Mouse (Mus musculus) testis, adult 2 months (tissue): ENCODE measurements around the gene Uqcr11. TPM values are rescaled to one million over a fixed set of nuclear protein-coding genes. Genes with fewer than 3 reads are reported as not detected.
A peak's percentile ranks its signal among the peaks of the same experiment; 100 is the strongest.

Experiments
- H3K27ac ChIP-seq: fragments of 200-500 bp; 2 replicates; pipeline ENCODE4 v1.5.1; 2012; ENCODE audit warnings: low read depth, low read length; ENCODE audit not compliant: control insufficient read depth, insufficient read depth
- H3K27me3 ChIP-seq: fragments of 200-500 bp; 2 replicates; pipeline ENCODE4 v1.6.1; 2012; ENCODE audit warnings: mild to moderate bottlenecking, low read length, moderate library complexity; ENCODE audit not compliant: control insufficient read depth, insufficient read depth
- H3K36me3 ChIP-seq: fragments of 200-500 bp; 2 replicates; pipeline ENCODE4 v1.6.1; 2012; ENCODE audit warnings: mild to moderate bottlenecking, low read length; ENCODE audit not compliant: control insufficient read depth, insufficient read depth
- H3K4me1 ChIP-seq: fragments of 200-500 bp; 2 replicates; pipeline ENCODE4 v1.6.1; 2012; ENCODE audit warnings: low read length; ENCODE audit not compliant: control insufficient read depth, insufficient read depth
- H3K4me3 ChIP-seq: fragments of 200-500 bp; 2 replicates; pipeline ENCODE4 v1.5.1; 2012; ENCODE audit warnings: low read depth, mild to moderate bottlenecking, low read length, moderate library complexity, mixed read lengths; ENCODE audit not compliant: control insufficient read depth
- CTCF ChIP-seq: fragments of 200-500 bp; IDR thresholded peaks from 2 replicates; pipeline ENCODE4 v1.5.1; 2012; ENCODE audit warnings: low read depth, mild to moderate bottlenecking, inconsistent platforms, low read length, moderate library complexity; ENCODE audit not compliant: control insufficient read depth, insufficient read depth, insufficient replicate concordance
- POLR2A ChIP-seq: fragments of 200-500 bp; IDR thresholded peaks from 2 replicates; pipeline ENCODE4 v1.6.1; 2012; ENCODE audit warnings: low read depth, mild to moderate bottlenecking, inconsistent platforms, low read length, moderate library complexity; ENCODE audit not compliant: control insufficient read depth
- polyA plus RNA-seq: library from polyadenylated mRNA; depleted of rRNA; stranded (reverse); fragments of >200 nt; gene quantifications from 2 replicates; pipeline ENCODE4 v1.2.3, GENCODE M21; 2012; rRNA removed

Gene Uqcr11
- polyA plus RNA-seq, 1 experiment = 446 TPM

DNA sequence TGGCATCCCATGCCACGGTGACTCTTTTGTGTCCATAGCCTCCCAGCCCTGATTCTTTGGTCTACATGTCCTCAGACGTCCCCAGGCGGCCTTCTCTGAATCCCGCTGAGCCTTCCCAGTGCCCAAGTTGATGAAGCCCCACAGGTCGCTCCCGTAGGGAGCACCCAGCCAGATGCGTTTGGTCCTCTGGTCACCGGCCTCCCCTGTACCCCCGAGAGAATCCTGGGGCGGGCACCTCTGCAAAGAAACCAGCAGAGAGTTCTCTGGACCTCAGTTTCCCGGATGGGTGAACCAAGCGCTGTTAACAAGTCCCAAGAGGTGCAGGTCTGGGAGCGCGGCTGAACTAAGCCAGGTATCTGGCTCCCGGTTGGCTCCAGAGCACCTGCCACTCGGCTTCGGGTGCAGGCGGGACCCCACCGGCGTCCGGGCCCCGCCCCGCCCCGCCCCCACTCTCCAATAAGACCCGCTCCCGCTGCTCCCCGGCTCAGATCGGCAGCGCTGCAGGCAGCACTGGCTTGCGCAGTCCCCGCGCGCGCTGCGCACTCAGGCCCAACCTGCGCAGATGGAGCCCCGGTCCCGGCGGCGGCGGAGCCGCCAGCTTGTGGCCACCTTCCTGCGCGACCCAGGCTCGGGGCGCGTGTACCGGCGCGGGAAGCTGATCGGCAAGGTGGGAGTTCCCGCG is 50.5 kb downstream of the Uqcr11 start, which contains the start of gene Plk5:
Plk5 (plus strand) TSS at position 459 of the 682 bp plus-strand sequence.
- no peaks in the 10 kb centered on the region for H3K36me3 ChIP-seq
- H3K27ac ChIP-seq = no peak within 1 kb of the TSS
- peak within 1 kb of the TSS; percentile 54 for H3K4me3 ChIP-seq
- TF ChIP-seq POLR2A = no peak
- TF ChIP-seq CTCF = no peak
- peaks cover 19% of the 10 kb centered on the region for H3K4me1 ChIP-seq
- H3K27me3 ChIP-seq = peaks cover 2% of the 10 kb centered on the region; the same call in 1 of the 2 replicates

DNA sequence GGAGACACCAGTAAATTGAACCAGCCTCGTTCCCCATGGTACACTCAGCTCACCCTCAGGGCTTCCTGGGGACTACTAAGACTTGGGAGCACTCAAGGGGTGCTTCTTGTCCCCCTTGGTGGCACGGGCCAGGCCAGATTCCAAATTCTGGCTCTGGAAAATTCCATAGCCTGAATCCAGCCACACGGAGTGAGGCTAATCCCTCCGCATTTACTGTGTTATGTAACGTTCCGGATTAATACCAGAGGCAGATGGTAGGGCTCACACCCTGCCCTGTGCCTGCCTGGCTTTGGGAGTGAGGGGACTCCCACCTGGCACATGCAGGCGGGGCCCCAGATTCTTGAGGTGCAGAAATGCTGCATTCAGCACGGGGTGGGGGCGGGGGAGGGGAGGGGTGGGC is 51.2 kb downstream of the Uqcr11 start:
- TF ChIP-seq CTCF (no peak), POLR2A (no peak)
- Histone ChIP-seq H3K27me3 (peaks cover 2% of the 10 kb centered on the region; the same call in 1 of the 2 replicates), H3K4me3 (no peak overlapping the region), H3K4me1 (peaks cover 19% of the 10 kb centered on the region), H3K36me3 (no peaks in the 10 kb centered on the region), H3K27ac (no peak overlapping the region)

Other genes with a start within 250 kb of the Uqcr11 start
- 105 and 127 TPM in 2 replicates for gene Cirbp, start 240.8 kb downstream of the Uqcr11 start, polyA plus RNA-seq
- 7.4 and 7.9 TPM in 2 replicates for gene 1600002K03Rik, start 233.9 kb downstream of the Uqcr11 start, polyA plus RNA-seq
- gene Efna2, start 227.3 kb downstream of the Uqcr11 start, polyA plus RNA-seq = 1.1 and 1.4 TPM in 2 replicates
- 282 and 295 TPM in 2 replicates for gene Mum1, start 180.4 kb downstream of the Uqcr11 start, polyA plus RNA-seq
- gene Ndufs7, start 157.7 kb downstream of the Uqcr11 start, polyA plus RNA-seq = 105 and 132 TPM in 2 replicates
- 38.5 and 39.6 TPM in 2 replicates for gene Gamt, start 145.8 kb downstream of the Uqcr11 start, polyA plus RNA-seq
- gene Dazap1, start 145.3 kb downstream of the Uqcr11 start, polyA plus RNA-seq = 97.5 and 114 TPM in 2 replicates
- gene Rps15, start 114.4 kb downstream of the Uqcr11 start, polyA plus RNA-seq = 672 and 893 TPM in 2 replicates
- 1.4 and 1.8 TPM in 2 replicates for gene Apc2, start 110.9 kb downstream of the Uqcr11 start, polyA plus RNA-seq
- 11.3 and 13.1 TPM in 2 replicates for gene 2310011J03Rik, start 86.3 kb downstream of the Uqcr11 start, polyA plus RNA-seq
- gene Pcsk4, start 77.3 kb downstream of the Uqcr11 start, polyA plus RNA-seq = 324 and 326 TPM in 2 replicates
- gene Reep6, start 76.9 kb downstream of the Uqcr11 start, polyA plus RNA-seq = 698 and 732 TPM in 2 replicates
- gene Adamtsl5, start 58.4 kb downstream of the Uqcr11 start, polyA plus RNA-seq = 3.3 and 4.1 TPM in 2 replicates
- gene Plk5, start 50.4 kb downstream of the Uqcr11 start, polyA plus RNA-seq = 1.3 and 1.7 TPM in 2 replicates
- gene Mex3d, start 19.2 kb downstream of the Uqcr11 start, polyA plus RNA-seq = 596 and 686 TPM in 2 replicates
- gene Mbd3, start 7.3 kb downstream of the Uqcr11 start, polyA plus RNA-seq = 135 and 153 TPM in 2 replicates
- 13.4 and 14.9 TPM in 2 replicates for gene Tcf3, start 26.8 kb upstream of the Uqcr11 start, polyA plus RNA-seq
- gene Onecut3, start 88.0 kb upstream of the Uqcr11 start, polyA plus RNA-seq = 0.43 and 0.52 TPM in 2 replicates
- 1,123 and 1,230 TPM in 2 replicates for gene Atp8b3, start 132.3 kb upstream of the Uqcr11 start, polyA plus RNA-seq
- 201 and 214 TPM in 2 replicates for gene Rexo1, start 154.7 kb upstream of the Uqcr11 start, polyA plus RNA-seq
- 7.5 and 7.7 TPM in 2 replicates for gene Klf16, start 170.5 kb upstream of the Uqcr11 start, polyA plus RNA-seq
- 246 and 291 TPM in 2 replicates for gene Abhd17a, start 183.5 kb upstream of the Uqcr11 start, polyA plus RNA-seq
- gene Scamp4, start 196.0 kb upstream of the Uqcr11 start, polyA plus RNA-seq = 58.8 and 61.6 TPM in 2 replicates
- gene Adat3, start 196.1 kb upstream of the Uqcr11 start, polyA plus RNA-seq = 46.6 and 56.1 TPM in 2 replicates
- gene Gm49322, start 199.2 kb upstream of the Uqcr11 start, polyA plus RNA-seq = 1.9 and 2.1 TPM in 2 replicates
- gene Csnk1g2, start 216.0 kb upstream of the Uqcr11 start, polyA plus RNA-seq = 1,079 and 1,184 TPM in 2 replicates